Mouse (Mus musculus): ENCODE measurements around the gene Slk. TPM values are rescaled to one million over a fixed set of nuclear protein-coding genes. Genes with fewer than 3 reads are reported as not detected.

Gene Slk
- polyA plus RNA-seq (2017; shearing (Covaris generic)), result 10.5 TPM

DNA sequence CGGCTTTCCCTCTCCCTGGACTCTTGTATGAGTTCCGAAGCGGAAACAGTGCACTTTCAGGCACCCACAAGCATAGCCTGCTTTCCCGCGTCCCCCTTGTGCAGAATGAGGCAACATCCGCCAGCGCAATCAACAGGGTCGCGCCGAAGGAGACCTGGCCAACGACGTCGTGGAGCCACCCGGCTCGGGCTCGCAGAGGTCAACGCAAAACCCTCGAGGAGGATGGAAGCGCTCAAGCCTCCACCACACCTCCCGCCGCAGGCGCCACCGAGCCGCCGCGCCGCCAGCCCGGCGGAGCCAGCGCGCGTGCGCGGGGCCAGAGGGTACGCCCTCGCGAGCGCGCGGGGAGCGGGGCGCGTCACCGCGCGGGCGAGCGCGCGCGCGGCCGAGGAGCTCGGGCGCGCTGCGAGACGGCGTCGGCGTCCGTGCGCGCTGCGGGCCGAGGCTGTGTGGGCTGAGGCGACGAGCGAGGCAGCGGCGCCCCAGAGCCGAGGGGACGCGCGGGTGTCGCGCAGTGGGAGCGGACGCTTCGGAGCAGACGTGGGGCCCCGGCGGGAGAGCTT, at the start of gene Slk:
TSS of gene Slk (plus strand) at position 454 of the 563 bp plus-strand sequence.

DNA sequence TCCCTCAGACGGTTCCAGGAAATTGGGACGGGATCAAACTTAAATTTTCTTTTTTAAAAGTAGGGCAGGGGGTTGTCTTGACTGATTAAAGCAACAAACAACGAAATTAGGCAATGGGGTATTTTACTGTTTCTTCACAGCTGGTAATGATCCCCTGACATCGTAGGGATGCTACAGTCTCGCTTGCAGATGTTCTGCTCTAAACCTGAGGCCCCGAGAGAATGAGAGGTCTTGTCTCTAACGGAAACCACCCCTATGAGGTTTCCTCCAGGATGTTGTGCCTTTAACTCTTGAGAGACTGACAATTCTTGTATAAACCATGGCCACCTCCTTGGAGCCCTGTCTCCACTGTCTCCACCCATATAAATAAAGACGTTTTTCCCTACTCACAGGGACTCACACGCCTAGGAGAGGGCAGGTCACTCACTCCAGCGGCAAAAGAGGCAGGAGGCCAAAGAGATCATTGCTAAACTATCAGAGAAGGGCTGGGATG, 42.1 kb upstream of the Slk start, which contains the start of gene Stn1:
TSS of gene Stn1 (minus strand) at position 208 of the 493 bp plus-strand sequence.

DNA sequence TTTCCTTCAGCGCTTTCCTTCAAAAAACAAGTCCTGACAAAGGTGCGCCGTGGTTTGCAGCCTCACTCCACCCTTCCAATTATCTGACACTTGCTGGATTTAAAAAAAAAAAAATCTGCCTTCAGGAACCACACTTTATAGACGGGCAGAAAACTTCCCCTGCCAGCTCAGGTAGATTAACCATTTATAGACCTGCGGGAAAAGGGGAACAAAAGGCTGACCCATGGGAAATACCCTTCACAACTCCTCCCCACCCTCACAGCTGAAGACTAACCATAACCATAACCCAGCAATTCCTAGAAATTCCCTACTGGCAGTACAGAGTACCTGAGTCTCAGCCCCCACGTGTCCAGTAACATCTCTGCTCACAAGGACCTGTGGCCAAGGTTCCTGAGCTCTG, 112.5 kb downstream of the Slk start, which contains the start of gene Col17a1:
TSS of gene Col17a1 (minus strand) at position 101 of the 400 bp plus-strand sequence.

Other genes with a start within 250 kb of the Slk start
- 0.84 TPM for gene Sh3pxd2a, start 115.3 kb upstream of the Slk start, polyA plus RNA-seq (2017; shearing (Covaris generic))
- gene Stn1, start 42.2 kb upstream of the Slk start, polyA plus RNA-seq (2017; shearing (Covaris generic)), result 38.7 TPM
- gene Col17a1, start 112.4 kb downstream of the Slk start, polyA plus RNA-seq (2017; shearing (Covaris generic)), result not detected
- 175 TPM for gene Sfr1, start 152.0 kb downstream of the Slk start, polyA plus RNA-seq (2017; shearing (Covaris generic))

All from CD4-positive, CD25-positive, alpha-beta regulatory T cell, adult 9 weeks (primary cell).